Mouse (Mus musculus): Measurements from ENCODE around the gene Gm45337. TPM values are rescaled to one million over a fixed set of nuclear protein-coding genes. Genes with fewer than 3 reads are reported as not detected.

Gm45337 gene
- not detected for polyA plus RNA-seq (2014; fragmentation: Illumina TruSeq; extraction: RNeasy Lipid Tissue Mini Kit (QIAGEN cat#74804); ENCODE audit: low replicate concordance)

DNA sequence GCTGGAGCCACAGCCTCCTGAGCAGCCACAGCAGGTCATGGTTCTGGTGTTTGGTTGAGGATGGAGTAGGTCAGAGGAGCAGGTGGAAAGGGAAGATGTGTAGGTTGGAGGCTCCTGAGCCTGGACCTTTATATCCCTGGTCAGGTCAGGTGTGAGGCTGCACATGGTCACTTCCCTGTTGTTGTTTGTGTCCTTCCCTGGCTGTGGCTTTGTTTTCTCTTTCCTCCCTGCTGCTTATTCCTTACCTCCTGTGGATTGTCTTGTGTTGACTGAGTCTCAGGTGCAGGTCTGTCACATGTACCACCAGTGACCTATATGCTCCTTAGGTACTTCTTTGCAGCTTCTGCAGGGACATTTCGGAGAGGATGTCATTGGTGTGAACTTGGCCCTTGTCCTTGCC, at the start of gene Gm45337:
Gene Gm45337 (minus strand): TSS at position 101 of the 400 bp plus-strand sequence.

DNA sequence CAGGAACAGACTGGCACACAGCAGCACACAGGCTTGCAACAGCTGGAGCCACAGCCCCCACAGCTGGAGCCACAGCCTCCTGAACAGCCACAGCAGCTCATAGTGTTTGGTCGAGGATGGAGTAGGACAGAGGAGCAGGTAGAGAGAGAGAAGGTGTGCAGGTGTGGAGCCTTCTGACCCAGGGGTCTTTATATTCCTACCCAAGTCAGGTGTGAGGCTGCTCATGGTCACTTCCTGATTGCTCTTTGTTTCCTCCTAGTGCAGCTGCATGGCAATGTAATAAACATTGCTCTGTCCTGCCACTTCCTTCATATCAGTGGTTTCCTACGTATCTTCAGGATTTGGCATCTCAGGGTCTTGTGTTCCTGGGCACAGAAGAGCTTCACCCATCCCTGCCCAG, 45.9 kb upstream of the Gm45337 start, which contains the start of gene Gm10153:
Gene Gm10153 (minus strand): TSS at position 101 of the 400 bp plus-strand sequence.

DNA sequence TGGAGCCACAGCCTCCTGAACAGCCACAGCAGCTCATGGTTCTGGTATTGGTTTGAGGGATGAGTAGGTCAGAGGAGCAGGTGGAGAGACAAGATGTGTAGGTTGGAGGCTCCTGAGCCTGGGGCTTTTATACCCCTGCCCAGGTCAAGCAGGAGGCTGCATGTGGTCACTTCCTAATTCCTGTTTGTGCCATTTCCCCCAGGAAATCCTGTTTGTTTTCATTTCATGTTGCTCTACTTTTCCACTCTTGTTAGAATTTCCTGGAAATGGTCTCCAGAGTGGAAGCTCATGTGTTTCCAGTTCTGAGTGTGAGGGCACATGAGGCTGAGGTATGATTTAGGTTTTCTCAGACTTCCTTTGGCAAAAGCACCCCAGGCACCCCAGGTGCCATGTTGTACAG, 31.5 kb upstream of the Gm45337 start, which contains the start of gene Krtap5-2:
Gene Krtap5-2 (minus strand): TSS at position 101 of the 400 bp plus-strand sequence.

DNA sequence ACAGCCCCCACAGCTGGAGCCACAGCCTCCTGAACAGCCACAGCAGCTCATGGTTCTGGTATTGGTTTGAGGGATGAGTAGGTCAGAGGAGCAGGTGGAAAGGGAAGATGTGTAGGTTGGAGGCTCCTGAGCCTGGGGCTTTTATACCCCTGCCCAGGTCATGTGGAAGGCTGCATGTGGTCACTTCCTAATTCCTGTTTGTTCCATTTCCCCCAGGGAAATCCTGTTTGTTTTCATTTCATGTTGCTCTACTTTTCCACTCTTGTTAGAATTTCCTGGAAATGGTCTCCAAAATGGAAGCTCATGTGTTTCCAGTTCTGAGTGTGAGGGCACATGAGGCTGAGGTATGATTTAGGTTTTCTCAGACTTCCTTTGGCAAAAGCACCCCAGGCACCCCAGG, 21.2 kb upstream of the Gm45337 start, which contains the start of gene Gm4553:
Gene Gm4553 (minus strand): TSS at position 101 of the 400 bp plus-strand sequence.

DNA sequence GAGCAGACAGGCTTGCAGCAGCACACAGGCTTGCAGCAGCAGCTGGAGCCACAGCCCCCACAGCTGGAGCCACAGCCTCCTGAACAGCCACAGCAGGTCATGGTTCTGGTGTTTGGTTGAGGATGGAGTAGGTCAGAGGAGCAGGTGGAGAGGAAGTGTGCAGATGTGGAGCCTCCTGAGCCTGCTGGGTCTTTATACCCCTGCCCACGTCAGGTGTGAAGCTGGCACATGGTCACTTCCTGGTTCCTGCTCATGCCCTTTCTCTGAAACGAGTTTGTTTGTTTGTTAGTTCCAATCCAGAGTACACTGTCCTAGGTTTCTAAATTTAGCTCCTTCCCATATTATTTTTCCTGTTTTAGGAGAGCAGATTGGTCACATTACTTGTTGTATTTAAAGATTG, 12.6 kb upstream of the Gm45337 start, which contains the start of gene Gm29735:
Gene Gm29735 (minus strand): TSS at position 101 of the 400 bp plus-strand sequence.

DNA sequence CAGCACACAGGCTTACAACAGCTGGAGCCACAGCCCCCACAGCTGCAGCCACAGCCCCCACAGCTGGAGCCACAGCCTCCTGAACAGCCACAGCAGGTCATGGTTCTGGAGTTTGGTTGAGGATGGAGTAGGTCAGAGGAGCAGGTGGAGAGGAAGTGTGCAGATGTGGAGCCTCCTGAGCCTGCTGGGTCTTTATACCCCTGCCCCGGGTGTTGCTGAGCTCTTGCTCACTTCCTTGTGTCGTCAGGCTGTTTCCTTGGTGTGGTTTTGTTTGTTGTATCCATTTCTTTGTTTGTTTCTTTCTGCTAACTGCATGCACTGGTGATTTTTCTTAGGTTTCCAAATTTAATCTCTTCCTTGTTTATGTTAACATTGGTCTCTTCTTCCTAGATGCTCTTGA, 8.5 kb downstream of the Gm45337 start, which contains the start of gene Gm39115:
Gene Gm39115 (minus strand): TSS at position 101 of the 400 bp plus-strand sequence.

GRCm38 (mm10) chr7:142120629-142121028, 23.8 kb downstream of the Gm45337 start, which contains the start of gene Gm45618:
Gm45618 (minus strand) TSS chr7:142120729.

DNA sequence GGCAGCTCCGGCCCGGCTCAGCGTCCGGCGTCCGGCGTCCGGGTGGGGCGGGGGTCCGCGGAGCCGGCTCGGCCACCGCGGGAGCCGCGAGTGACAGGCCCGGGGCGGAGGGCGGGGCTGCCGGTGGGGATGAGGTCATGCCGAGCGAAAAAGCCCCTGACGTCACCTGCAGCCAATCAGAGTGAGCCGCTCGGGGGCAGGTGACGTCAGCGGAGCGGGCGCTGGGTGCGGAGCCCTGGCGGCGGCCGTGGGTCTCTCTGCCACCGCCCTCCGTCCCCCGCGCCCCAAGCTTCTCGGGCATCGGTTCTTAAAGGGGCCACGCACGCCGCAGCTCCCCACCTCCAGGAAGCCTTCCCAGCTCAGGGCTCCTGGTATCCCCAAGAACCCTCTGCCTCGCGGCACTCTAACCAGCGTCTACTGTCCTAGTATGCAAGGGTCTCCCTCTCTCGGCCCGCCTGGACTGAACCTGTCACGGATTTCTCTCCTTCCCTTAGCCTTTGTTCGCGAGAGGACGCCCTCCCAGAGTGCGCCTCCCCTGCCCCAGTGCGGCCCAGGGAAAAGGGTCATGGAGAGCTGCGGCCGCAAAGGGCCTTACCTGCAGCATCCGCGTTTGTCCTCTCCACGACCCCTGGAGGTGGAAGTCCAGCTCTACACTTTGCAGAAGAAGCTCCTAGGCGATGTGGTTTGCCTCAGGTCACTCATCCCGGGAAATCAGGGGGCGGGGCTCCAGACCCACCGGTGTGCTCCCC, 49.0 kb downstream of the Gm45337 start, which contains the start of gene Dusp8:
Gene Dusp8 (minus strand): TSS at position 661 of the 749 bp plus-strand sequence.

Other genes with a start within 250 kb of the Gm45337 start
- gene Tollip, start 226.1 kb downstream of the Gm45337 start, polyA plus RNA-seq (2014; fragmentation: Illumina TruSeq; extraction: RNeasy Lipid Tissue Mini Kit (QIAGEN cat#74804); ENCODE audit: low replicate concordance), result 41.7 TPM
- gene Brsk2, start 194.9 kb downstream of the Gm45337 start, polyA plus RNA-seq (2014; fragmentation: Illumina TruSeq; extraction: RNeasy Lipid Tissue Mini Kit (QIAGEN cat#74804); ENCODE audit: low replicate concordance), result 0.19 TPM
- gene Mob2, start 83.5 kb downstream of the Gm45337 start, polyA plus RNA-seq (2014; fragmentation: Illumina TruSeq; extraction: RNeasy Lipid Tissue Mini Kit (QIAGEN cat#74804); ENCODE audit: low replicate concordance), result 6.8 TPM
- 0.26 TPM for gene Dusp8, start 48.8 kb downstream of the Gm45337 start, polyA plus RNA-seq (2014; fragmentation: Illumina TruSeq; extraction: RNeasy Lipid Tissue Mini Kit (QIAGEN cat#74804); ENCODE audit: low replicate concordance)
- gene Gm45618, start 23.9 kb downstream of the Gm45337 start, polyA plus RNA-seq (2014; fragmentation: Illumina TruSeq; extraction: RNeasy Lipid Tissue Mini Kit (QIAGEN cat#74804); ENCODE audit: low replicate concordance), result not detected
- not detected for gene Gm39115, start 8.6 kb downstream of the Gm45337 start, polyA plus RNA-seq (2014; fragmentation: Illumina TruSeq; extraction: RNeasy Lipid Tissue Mini Kit (QIAGEN cat#74804); ENCODE audit: low replicate concordance)
- not detected for gene Gm29735, start 12.5 kb upstream of the Gm45337 start, polyA plus RNA-seq (2014; fragmentation: Illumina TruSeq; extraction: RNeasy Lipid Tissue Mini Kit (QIAGEN cat#74804); ENCODE audit: low replicate concordance)
- not detected for gene Gm4553, start 21.1 kb upstream of the Gm45337 start, polyA plus RNA-seq (2014; fragmentation: Illumina TruSeq; extraction: RNeasy Lipid Tissue Mini Kit (QIAGEN cat#74804); ENCODE audit: low replicate concordance)
- gene Krtap5-2, start 31.4 kb upstream of the Gm45337 start, polyA plus RNA-seq (2014; fragmentation: Illumina TruSeq; extraction: RNeasy Lipid Tissue Mini Kit (QIAGEN cat#74804); ENCODE audit: low replicate concordance), result not detected
- gene Gm10153, start 45.8 kb upstream of the Gm45337 start, polyA plus RNA-seq (2014; fragmentation: Illumina TruSeq; extraction: RNeasy Lipid Tissue Mini Kit (QIAGEN cat#74804); ENCODE audit: low replicate concordance), result not detected
- not detected for gene Krtap5-3, start 56.8 kb upstream of the Gm45337 start, polyA plus RNA-seq (2014; fragmentation: Illumina TruSeq; extraction: RNeasy Lipid Tissue Mini Kit (QIAGEN cat#74804); ENCODE audit: low replicate concordance)
- not detected for gene Gm7579, start 67.3 kb upstream of the Gm45337 start, polyA plus RNA-seq (2014; fragmentation: Illumina TruSeq; extraction: RNeasy Lipid Tissue Mini Kit (QIAGEN cat#74804); ENCODE audit: low replicate concordance)
- not detected for gene Krtap5-5, start 85.4 kb upstream of the Gm45337 start, polyA plus RNA-seq (2014; fragmentation: Illumina TruSeq; extraction: RNeasy Lipid Tissue Mini Kit (QIAGEN cat#74804); ENCODE audit: low replicate concordance)
- not detected for gene Gm40460, start 96.5 kb upstream of the Gm45337 start, polyA plus RNA-seq (2014; fragmentation: Illumina TruSeq; extraction: RNeasy Lipid Tissue Mini Kit (QIAGEN cat#74804); ENCODE audit: low replicate concordance)
- not detected for gene Gm2431, start 113.7 kb upstream of the Gm45337 start, polyA plus RNA-seq (2014; fragmentation: Illumina TruSeq; extraction: RNeasy Lipid Tissue Mini Kit (QIAGEN cat#74804); ENCODE audit: low replicate concordance)
- gene Gm4559, start 129.8 kb upstream of the Gm45337 start, polyA plus RNA-seq (2014; fragmentation: Illumina TruSeq; extraction: RNeasy Lipid Tissue Mini Kit (QIAGEN cat#74804); ENCODE audit: low replicate concordance), result not detected
- gene Krtap5-1, start 152.5 kb upstream of the Gm45337 start, polyA plus RNA-seq (2014; fragmentation: Illumina TruSeq; extraction: RNeasy Lipid Tissue Mini Kit (QIAGEN cat#74804); ENCODE audit: low replicate concordance), result not detected
- not detected for gene Krtap5-4, start 158.9 kb upstream of the Gm45337 start, polyA plus RNA-seq (2014; fragmentation: Illumina TruSeq; extraction: RNeasy Lipid Tissue Mini Kit (QIAGEN cat#74804); ENCODE audit: low replicate concordance)
- gene Ifitm10, start 229.1 kb upstream of the Gm45337 start, polyA plus RNA-seq (2014; fragmentation: Illumina TruSeq; extraction: RNeasy Lipid Tissue Mini Kit (QIAGEN cat#74804); ENCODE audit: low replicate concordance), result not detected
- 3.2 TPM for gene Gm49369, start 238.1 kb upstream of the Gm45337 start, polyA plus RNA-seq (2014; fragmentation: Illumina TruSeq; extraction: RNeasy Lipid Tissue Mini Kit (QIAGEN cat#74804); ENCODE audit: low replicate concordance)
- gene Ctsd, start 243.4 kb upstream of the Gm45337 start, polyA plus RNA-seq (2014; fragmentation: Illumina TruSeq; extraction: RNeasy Lipid Tissue Mini Kit (QIAGEN cat#74804); ENCODE audit: low replicate concordance), result 5.2 TPM

All from small intestine, adult 10 weeks (tissue).